Mouse (Mus musculus) olfactory bulb, adult 2 months (tissue): ENCODE data around the gene Atp7b.

ENCODE experiments used
- CTCF ChIP-seq: fragments of 200-500 bp; IDR thresholded peaks from 2 replicates; pipeline ENCODE4 v1.5.1; 2012; ENCODE audit warnings: low read depth, mild to moderate bottlenecking, low read length, moderate library complexity; ENCODE audit not compliant: insufficient read depth
- POLR2A ChIP-seq: fragments of 200-500 bp; IDR thresholded peaks from 2 replicates; pipeline ENCODE4 v1.6.1; 2012; ENCODE audit warnings: mild to moderate bottlenecking, low read depth, low read length, moderate library complexity; ENCODE audit not compliant: insufficient read depth

DNA sequence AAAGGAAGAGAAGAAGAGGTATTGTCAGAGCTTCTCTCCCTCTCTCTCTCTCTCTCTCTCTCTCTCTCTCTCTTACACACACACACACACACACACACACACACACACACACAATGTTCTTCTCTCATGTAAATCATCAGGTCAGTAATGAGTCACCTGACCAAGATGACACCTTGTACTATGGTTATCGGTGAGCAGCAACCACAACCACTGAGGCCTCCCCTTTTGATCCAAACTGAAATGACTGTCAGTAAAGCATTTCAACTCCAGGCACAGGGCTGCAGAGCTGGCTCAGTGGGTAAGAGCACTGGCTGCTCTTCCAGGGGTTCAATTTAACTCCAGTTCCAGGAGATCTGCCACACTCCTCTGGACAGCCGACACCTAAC, 4.6 kb downstream of the Atp7b start:
- TF ChIP-seq CTCF = no peak
- TF ChIP-seq POLR2A = no peak
